Mouse (Mus musculus): Measurements from ENCODE around the gene Igfbp3. TPM values are rescaled to one million over a fixed set of nuclear protein-coding genes. Genes with fewer than 3 reads are reported as not detected.
"Not testable (repeated sequence)": the region's sequence is repeated elsewhere in the genome, so short reads cannot be mapped to it uniquely, and the experiment has no call there.

Gene Igfbp3
- polyA plus RNA-seq, 1 experiment from 2014 or later: 42.1 TPM

GRCm38 (mm10) chr11:7226810-7227550 lies 13.3 kb upstream of the Igfbp3 start:
- Histone ChIP-seq H3K27ac (replicated peaks in 1 of 2; ENCODE audit: control insufficient read depth in 1 of 2, insufficient read depth in 1 of 2, low read depth in 2 of 2, low read length in 2 of 2) (no peak overlapping the region), H3K4me1 (ENCODE audit: control insufficient read depth in 2 of 2, insufficient read depth in 2 of 2, low read length in 2 of 2) (no peaks in the 10 kb centered on the region), H3K9ac (ENCODE audit: low read length) (no peak overlapping the region), H3K36me3 (ENCODE audit: control insufficient read depth, insufficient read depth, low read length) (no peaks in the 10 kb centered on the region), H3K9me3 (ENCODE audit: control insufficient read depth, low read length) (no peaks in the 10 kb centered on the region), H3K27me3 (ENCODE audit: control insufficient read depth, insufficient read depth, low read length) (no peaks in the 10 kb centered on the region), H3K4me3 (ENCODE audit: control insufficient read depth in 1 of 2, insufficient read depth in 1 of 2, low read depth in 1 of 2, low read length in 2 of 2) (no peak overlapping the region), H3K4me2 (ENCODE audit: low read length) (no peak overlapping the region)
- ATAC-seq (ENCODE audit: insufficient number of reproducible peaks, insufficient read depth, low FRiP score, low read depth): no peak
- 80% methylated on average over 7 of the region's 7 CpGs for WGBS

GRCm38 (mm10) chr11:7226200-7226599 lies 12.5 kb upstream of the Igfbp3 start:
- Histone ChIP-seq H3K9ac (ENCODE audit: low read length) (no peak overlapping the region), H3K4me1 (ENCODE audit: control insufficient read depth in 2 of 2, insufficient read depth in 2 of 2, low read length in 2 of 2) (no peaks in the 10 kb centered on the region), H3K27me3 (ENCODE audit: control insufficient read depth, insufficient read depth, low read length) (no peaks in the 10 kb centered on the region), H3K4me2 (ENCODE audit: low read length) (no peak overlapping the region), H3K4me3 (ENCODE audit: control insufficient read depth in 1 of 2, insufficient read depth in 1 of 2, low read depth in 1 of 2, low read length in 2 of 2) (no peak overlapping the region), H3K36me3 (ENCODE audit: control insufficient read depth, insufficient read depth, low read length) (no peaks in the 10 kb centered on the region), H3K27ac (replicated peaks in 1 of 2; ENCODE audit: control insufficient read depth in 1 of 2, insufficient read depth in 1 of 2, low read depth in 2 of 2, low read length in 2 of 2) (no peak overlapping the region), H3K9me3 (ENCODE audit: control insufficient read depth, low read length) (no peaks in the 10 kb centered on the region)
- 67% methylated on average over 2 of the region's 2 CpGs for WGBS
- 0 out of 2 replicates have a peak, but pooled peaks have one; percentile 39 for ATAC-seq (ENCODE audit: insufficient number of reproducible peaks, insufficient read depth, low FRiP score, low read depth)

- not testable (repeated sequence) for H3K4me3 ChIP-seq (ENCODE audit: control insufficient read depth in 1 of 2, insufficient read depth in 1 of 2, low read depth in 1 of 2, low read length in 2 of 2); H3K9me3 ChIP-seq (ENCODE audit: control insufficient read depth, low read length)
Measured at GRCm38 (mm10) chr11:7221826-7222225, 8.1 kb upstream of the Igfbp3 start.

GRCm38 (mm10) chr11:7215703-7216102 lies 2.0 kb upstream of the Igfbp3 start:
- H3K4me1 ChIP-seq (ENCODE audit: control insufficient read depth in 2 of 2, insufficient read depth in 2 of 2, low read length in 2 of 2): peaks cover 5 to 23% of the 10 kb centered on the region in 2 experiments; a peak in 3 of 4 replicates
- H3K4me2 ChIP-seq (ENCODE audit: low read length): no peak overlapping the region
- no peak overlapping the region for H3K9ac ChIP-seq (ENCODE audit: low read length)
- H3K4me3 ChIP-seq (ENCODE audit: control insufficient read depth in 1 of 2, insufficient read depth in 1 of 2, low read depth in 1 of 2, low read length in 2 of 2): no peak overlapping the region
- H3K27me3 ChIP-seq (ENCODE audit: control insufficient read depth, insufficient read depth, low read length): peaks cover 39% of the 10 kb centered on the region
- H3K36me3 ChIP-seq (ENCODE audit: control insufficient read depth, insufficient read depth, low read length): no peaks in the 10 kb centered on the region
- no peaks in the 10 kb centered on the region for H3K9me3 ChIP-seq (ENCODE audit: control insufficient read depth, low read length)
- ATAC-seq (ENCODE audit: insufficient number of reproducible peaks, insufficient read depth, low FRiP score, low read depth): no peak
- 16% methylated on average over 8 of the region's 8 CpGs for WGBS
- no peak overlapping the region for H3K27ac ChIP-seq (replicated peaks in 1 of 2; ENCODE audit: control insufficient read depth in 1 of 2, insufficient read depth in 1 of 2, low read depth in 2 of 2, low read length in 2 of 2)

More at GRCm38 (mm10) chr11:7221826-7222225, 8.1 kb upstream of the Igfbp3 start:
- H3K27ac ChIP-seq (replicated peaks in 1 of 2; ENCODE audit: control insufficient read depth in 1 of 2, insufficient read depth in 1 of 2, low read depth in 2 of 2, low read length in 2 of 2); H3K9ac ChIP-seq (ENCODE audit: low read length); H3K4me2 ChIP-seq (ENCODE audit: low read length); H3K4me1 ChIP-seq (ENCODE audit: control insufficient read depth in 2 of 2, insufficient read depth in 2 of 2, low read length in 2 of 2); H3K27me3 ChIP-seq (ENCODE audit: control insufficient read depth, insufficient read depth, low read length); H3K36me3 ChIP-seq (ENCODE audit: control insufficient read depth, insufficient read depth, low read length); ATAC-seq (ENCODE audit: insufficient number of reproducible peaks, insufficient read depth, low FRiP score, low read depth): not testable (repeated sequence)
- 67% methylated on average over 8 of the region's 8 CpGs for WGBS

DNA sequence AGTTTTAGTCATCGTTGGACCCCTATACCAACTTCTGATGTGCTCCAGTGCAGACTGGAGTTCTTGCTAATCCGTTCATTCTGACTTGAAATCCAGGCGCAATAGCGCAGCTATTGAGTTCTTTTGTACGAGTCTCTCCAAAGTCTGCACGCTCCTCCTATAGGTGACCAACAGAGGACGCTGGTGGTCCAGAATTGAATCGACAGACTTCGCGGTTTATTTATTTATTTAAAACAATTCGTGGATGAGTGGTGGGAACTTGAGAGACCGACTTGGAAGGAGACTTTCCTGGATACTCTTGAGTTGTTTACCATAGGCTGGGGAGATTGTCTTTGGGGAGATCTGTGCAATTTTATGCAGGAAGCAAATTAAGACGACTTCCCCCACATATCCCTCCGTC lies 1.0 kb upstream of the Igfbp3 start:
- WGBS: 6% methylated on average over 14 of the region's 14 CpGs
- no peak overlapping the region for H3K9ac ChIP-seq (ENCODE audit: low read length)
- peaks cover 5 to 23% of the 10 kb centered on the region in 2 experiments; a peak in 3 of 4 replicates for H3K4me1 ChIP-seq (ENCODE audit: control insufficient read depth in 2 of 2, insufficient read depth in 2 of 2, low read length in 2 of 2)
- H3K27me3 ChIP-seq (ENCODE audit: control insufficient read depth, insufficient read depth, low read length): peaks cover 41% of the 10 kb centered on the region
- peak overlapping the region; percentile 97 for H3K4me2 ChIP-seq (ENCODE audit: low read length)
- H3K4me3 ChIP-seq (ENCODE audit: control insufficient read depth in 1 of 2, insufficient read depth in 1 of 2, low read depth in 1 of 2, low read length in 2 of 2): peak overlapping the region in 1 of 2 experiments; percentile 68; a peak in 2 of 4 replicates
- no peaks in the 10 kb centered on the region for H3K36me3 ChIP-seq (ENCODE audit: control insufficient read depth, insufficient read depth, low read length)
- no peak for ATAC-seq (ENCODE audit: insufficient number of reproducible peaks, insufficient read depth, low FRiP score, low read depth)
- H3K9me3 ChIP-seq (ENCODE audit: control insufficient read depth, low read length): no peaks in the 10 kb centered on the region
- no peak overlapping the region for H3K27ac ChIP-seq (replicated peaks in 1 of 2; ENCODE audit: control insufficient read depth in 1 of 2, insufficient read depth in 1 of 2, low read depth in 2 of 2, low read length in 2 of 2)

DNA sequence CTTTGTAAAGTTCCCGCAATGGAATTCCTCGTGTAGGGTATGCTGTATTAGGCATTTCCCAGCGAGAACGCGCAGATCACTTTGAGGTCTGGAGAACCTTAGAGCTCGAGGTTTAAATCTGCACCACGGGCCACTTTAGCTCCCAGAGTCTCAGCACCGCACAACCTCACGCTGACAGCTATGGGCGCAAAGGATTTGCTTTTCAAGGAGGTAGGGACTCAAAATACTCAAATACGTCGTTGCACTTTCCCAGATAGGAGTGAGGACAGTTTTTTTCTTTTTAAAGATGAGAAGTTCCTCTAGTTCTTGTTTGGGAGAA lies 578 bp upstream of the Igfbp3 start:
- peaks cover 41% of the 10 kb centered on the region for H3K27me3 ChIP-seq (ENCODE audit: control insufficient read depth, insufficient read depth, low read length)
- peaks cover 5 to 23% of the 10 kb centered on the region in 2 experiments; a peak in 3 of 4 replicates for H3K4me1 ChIP-seq (ENCODE audit: control insufficient read depth in 2 of 2, insufficient read depth in 2 of 2, low read length in 2 of 2)
- H3K4me2 ChIP-seq (ENCODE audit: low read length): peak overlapping the region; percentile 97
- H3K27ac ChIP-seq (replicated peaks in 1 of 2; ENCODE audit: control insufficient read depth in 1 of 2, insufficient read depth in 1 of 2, low read depth in 2 of 2, low read length in 2 of 2): no peak overlapping the region
- WGBS: 1% methylated on average over 12 of the region's 12 CpGs
- ATAC-seq (ENCODE audit: insufficient number of reproducible peaks, insufficient read depth, low FRiP score, low read depth): no peak
- H3K9ac ChIP-seq (ENCODE audit: low read length): no peak overlapping the region
- H3K36me3 ChIP-seq (ENCODE audit: control insufficient read depth, insufficient read depth, low read length): no peaks in the 10 kb centered on the region
- peak overlapping the region; percentile 65 to 68 for H3K4me3 ChIP-seq (ENCODE audit: control insufficient read depth in 1 of 2, insufficient read depth in 1 of 2, low read depth in 1 of 2, low read length in 2 of 2)
- H3K9me3 ChIP-seq (ENCODE audit: control insufficient read depth, low read length): no peaks in the 10 kb centered on the region

- peak overlapping the region; percentile 65 for H3K9ac ChIP-seq (ENCODE audit: low read length)
- peak overlapping the region; percentile 65 to 68 for H3K4me3 ChIP-seq (ENCODE audit: control insufficient read depth in 1 of 2, insufficient read depth in 1 of 2, low read depth in 1 of 2, low read length in 2 of 2)
- H3K36me3 ChIP-seq (ENCODE audit: control insufficient read depth, insufficient read depth, low read length): no peaks in the 10 kb centered on the region
- H3K9me3 ChIP-seq (ENCODE audit: control insufficient read depth, low read length): no peaks in the 10 kb centered on the region
- peaks cover 41% of the 10 kb centered on the region for H3K27me3 ChIP-seq (ENCODE audit: control insufficient read depth, insufficient read depth, low read length)
- H3K4me1 ChIP-seq (ENCODE audit: control insufficient read depth in 2 of 2, insufficient read depth in 2 of 2, low read length in 2 of 2): peaks cover 5 to 23% of the 10 kb centered on the region in 2 experiments; a peak in 3 of 4 replicates
- no peak overlapping the region for H3K27ac ChIP-seq (replicated peaks in 1 of 2; ENCODE audit: control insufficient read depth in 1 of 2, insufficient read depth in 1 of 2, low read depth in 2 of 2, low read length in 2 of 2)
- no peak for ATAC-seq (ENCODE audit: insufficient number of reproducible peaks, insufficient read depth, low FRiP score, low read depth)
- WGBS: 2% methylated on average over 19 of the region's 19 CpGs
- peak overlapping the region; percentile 97 for H3K4me2 ChIP-seq (ENCODE audit: low read length)
Measured at GRCm38 (mm10) chr11:7213161-7213500, 592 bp downstream of the Igfbp3 start.
